Mouse (Mus musculus): ENCODE measurements around the gene Frs2. TPM values are rescaled to one million over a fixed set of nuclear protein-coding genes. Genes with fewer than 3 reads are reported as not detected.
"Not testable (repeated sequence)": the region's sequence is repeated elsewhere in the genome, so short reads cannot be mapped to it uniquely, and the experiment has no call there.

Frs2 gene
- total and polyA plus RNA-seq, 2 experiments = 7.4 to 11.1 TPM

DNA sequence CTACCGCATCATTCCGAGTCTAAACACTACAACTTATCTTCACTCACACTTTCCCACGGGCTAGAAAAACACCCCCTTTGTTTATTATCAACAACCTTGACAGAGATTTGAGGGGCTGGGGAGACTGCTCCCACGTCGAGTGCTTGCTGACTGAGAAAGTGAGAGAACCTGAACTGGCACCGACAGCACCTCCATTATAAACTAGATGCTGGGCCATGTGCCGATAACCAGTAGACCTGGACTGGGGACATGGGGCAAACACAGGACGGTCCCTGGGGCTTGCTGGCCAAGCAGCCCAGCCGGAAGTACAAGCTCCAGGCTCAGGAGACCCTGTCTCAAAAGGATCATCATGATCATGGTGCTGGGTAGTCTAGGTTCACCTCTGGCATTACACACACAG, 1.9 kb downstream of the Frs2 start:
- H3K4me1 ChIP-seq (ENCODE audit: control insufficient read depth, insufficient read depth, low read length) = peaks cover 32% of the 10 kb centered on the region
- peak overlapping the region; percentile 31; the same call in 1 of the 2 replicates for H3K27ac ChIP-seq (replicated peaks; ENCODE audit: insufficient read depth, low read depth, low read length)
- H3K9ac ChIP-seq (ENCODE audit: low read depth, low read length) = no peak overlapping the region
- TF ChIP-seq POLR2A (IDR thresholded peaks at IDR 0.05; ENCODE audit: extremely low read depth, insufficient read depth, low read length) (no peak), CTCF (IDR thresholded peaks at IDR 0.05; ENCODE audit: low read depth, low read length) (no peak)
- peaks cover 30% of the 10 kb centered on the region for H3K79me2 ChIP-seq (ENCODE audit: control insufficient read depth, insufficient read depth, low read length)
- H3K36me3 ChIP-seq (ENCODE audit: control insufficient read depth, insufficient read depth, low read length) = no peaks in the 10 kb centered on the region
- WGBS = 22% methylated on average over 9 of the region's 9 CpGs
- no peak overlapping the region; the same call in 1 of the 2 replicates for H3K4me3 ChIP-seq (ENCODE audit: insufficient read depth, low read depth, low read length)
- no peaks in the 10 kb centered on the region for H3K27me3 ChIP-seq (ENCODE audit: control insufficient read depth, insufficient read depth, low read length)
- peak; percentile 41 for DNase-seq (ENCODE audit: extremely low read depth, low read depth, low spot score)

DNA sequence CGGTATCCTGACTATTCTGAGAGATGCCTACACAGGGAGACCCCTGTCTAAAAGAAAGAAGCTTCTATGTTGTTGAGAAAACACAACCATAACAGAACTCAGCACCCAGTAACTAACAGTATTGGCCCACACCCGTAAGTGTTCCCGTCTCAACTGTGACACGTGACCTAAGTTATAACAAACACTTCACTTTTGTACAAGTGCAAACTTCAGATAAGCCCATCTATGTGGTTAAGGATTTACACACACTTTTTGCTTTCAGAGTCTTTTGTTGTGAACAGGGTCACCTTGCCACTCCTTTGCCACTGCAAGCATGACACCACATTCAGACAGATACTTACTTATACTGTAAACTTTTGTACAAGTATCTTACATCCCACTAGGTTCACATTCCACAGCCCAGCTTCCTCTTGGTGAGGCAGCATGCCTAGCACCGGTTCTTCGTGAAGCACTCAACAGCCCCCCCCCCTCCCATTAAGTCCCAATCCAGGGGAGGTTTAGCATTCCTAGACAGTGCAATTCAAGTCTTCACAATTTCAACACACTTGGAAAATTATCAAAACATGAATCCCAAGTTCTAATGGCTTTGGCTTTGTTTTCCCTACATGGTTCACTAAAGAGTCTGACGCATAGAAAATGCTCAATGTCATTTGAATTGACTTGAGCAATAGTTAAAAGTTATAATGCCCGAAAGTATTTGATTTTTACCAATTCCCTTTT, 2.6 kb downstream of the Frs2 start:
- DNase-seq (ENCODE audit: extremely low read depth, low read depth, low spot score) = peak; percentile 60
- TF ChIP-seq CTCF (IDR thresholded peaks at IDR 0.05; ENCODE audit: low read depth, low read length) = no peak
- no peak for TF ChIP-seq POLR2A (IDR thresholded peaks at IDR 0.05; ENCODE audit: extremely low read depth, insufficient read depth, low read length)
- peaks cover 37% of the 10 kb centered on the region for H3K79me2 ChIP-seq (ENCODE audit: control insufficient read depth, insufficient read depth, low read length)
- no peaks in the 10 kb centered on the region for H3K27me3 ChIP-seq (ENCODE audit: control insufficient read depth, insufficient read depth, low read length)
- no peak overlapping the region for H3K9ac ChIP-seq (ENCODE audit: low read depth, low read length)
- H3K4me3 ChIP-seq (ENCODE audit: insufficient read depth, low read depth, low read length) = no peak overlapping the region
- H3K36me3 ChIP-seq (ENCODE audit: control insufficient read depth, insufficient read depth, low read length) = no peaks in the 10 kb centered on the region
- H3K27ac ChIP-seq (replicated peaks; ENCODE audit: insufficient read depth, low read depth, low read length) = 0 out of 2 replicates have a peak overlapping the region, but pooled peaks have one; percentile 41
- H3K4me1 ChIP-seq (ENCODE audit: control insufficient read depth, insufficient read depth, low read length) = peaks cover 34% of the 10 kb centered on the region
- WGBS = 34% methylated on average over 8 of the region's 8 CpGs

DNA sequence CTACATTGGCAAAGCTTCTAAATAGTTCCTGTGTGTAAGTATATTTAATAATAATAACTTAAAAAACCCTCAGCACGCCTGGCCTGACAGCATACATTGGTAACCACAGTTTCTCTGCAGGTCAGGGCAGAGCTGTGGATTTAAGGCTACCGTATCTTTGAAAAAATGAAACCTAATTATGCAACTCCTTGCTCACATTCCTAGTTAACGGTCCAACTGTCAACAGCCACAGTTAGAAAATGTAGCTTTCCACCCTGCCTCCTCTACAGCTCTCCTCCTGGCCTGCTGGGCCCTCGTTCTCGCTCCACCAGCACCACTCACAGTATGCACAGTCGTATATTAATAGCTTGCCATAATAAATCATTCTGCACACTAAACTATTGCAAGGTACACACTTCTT, 3.7 kb downstream of the Frs2 start:
- peaks cover 30% of the 10 kb centered on the region for H3K4me1 ChIP-seq (ENCODE audit: control insufficient read depth, insufficient read depth, low read length)
- no peak overlapping the region for H3K9ac ChIP-seq (ENCODE audit: low read depth, low read length)
- peaks cover 39% of the 10 kb centered on the region for H3K79me2 ChIP-seq (ENCODE audit: control insufficient read depth, insufficient read depth, low read length)
- no peaks in the 10 kb centered on the region for H3K36me3 ChIP-seq (ENCODE audit: control insufficient read depth, insufficient read depth, low read length)
- H3K27ac ChIP-seq (replicated peaks; ENCODE audit: insufficient read depth, low read depth, low read length) = peak overlapping the region; percentile 39
- no peak for TF ChIP-seq POLR2A (IDR thresholded peaks at IDR 0.05; ENCODE audit: extremely low read depth, insufficient read depth, low read length)
- WGBS = 20% methylated on average over 6 of the region's 6 CpGs
- H3K27me3 ChIP-seq (ENCODE audit: control insufficient read depth, insufficient read depth, low read length) = no peaks in the 10 kb centered on the region
- DNase-seq (ENCODE audit: extremely low read depth, low read depth, low spot score) = peak; percentile 80
- no peak overlapping the region for H3K4me3 ChIP-seq (ENCODE audit: insufficient read depth, low read depth, low read length)

DNA sequence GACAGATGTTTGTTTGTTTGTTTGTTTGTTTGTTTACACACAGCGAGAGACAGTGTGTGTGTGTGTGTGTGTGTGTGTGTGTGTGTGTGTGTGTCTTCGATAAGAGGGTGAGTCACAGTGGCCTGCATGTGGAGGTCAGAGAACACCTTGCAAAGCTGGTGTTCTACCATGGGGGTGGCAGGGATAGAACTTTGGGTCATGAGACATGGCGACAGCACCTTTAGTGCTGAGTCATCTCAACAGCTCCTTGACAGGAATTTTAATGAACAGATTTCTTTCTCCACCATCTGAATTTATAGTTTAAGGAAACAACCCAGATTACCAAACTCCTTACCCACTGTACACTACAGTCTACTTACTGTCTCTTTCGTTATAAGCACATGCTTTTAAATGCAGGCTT, 4.3 kb downstream of the Frs2 start:
- Histone ChIP-seq H3K9ac (ENCODE audit: low read depth, low read length) (no peak overlapping the region), H3K4me3 (ENCODE audit: insufficient read depth, low read depth, low read length) (no peak overlapping the region), H3K27ac (replicated peaks; ENCODE audit: insufficient read depth, low read depth, low read length) (peak overlapping the region; percentile 61; the same call in 1 of the 2 replicates), H3K36me3 (ENCODE audit: control insufficient read depth, insufficient read depth, low read length) (no peaks in the 10 kb centered on the region), H3K79me2 (ENCODE audit: control insufficient read depth, insufficient read depth, low read length) (peaks cover 45% of the 10 kb centered on the region), H3K4me1 (ENCODE audit: control insufficient read depth, insufficient read depth, low read length) (peaks cover 30% of the 10 kb centered on the region), H3K27me3 (ENCODE audit: control insufficient read depth, insufficient read depth, low read length) (no peaks in the 10 kb centered on the region)
- TF ChIP-seq CTCF (IDR thresholded peaks at IDR 0.05; ENCODE audit: low read depth, low read length) (no peak), POLR2A (IDR thresholded peaks at IDR 0.05; ENCODE audit: extremely low read depth, insufficient read depth, low read length) (no peak)
- 30% methylated on average over 4 of the region's 4 CpGs for WGBS
- peak; percentile 60 for DNase-seq (ENCODE audit: extremely low read depth, low read depth, low spot score)

DNA sequence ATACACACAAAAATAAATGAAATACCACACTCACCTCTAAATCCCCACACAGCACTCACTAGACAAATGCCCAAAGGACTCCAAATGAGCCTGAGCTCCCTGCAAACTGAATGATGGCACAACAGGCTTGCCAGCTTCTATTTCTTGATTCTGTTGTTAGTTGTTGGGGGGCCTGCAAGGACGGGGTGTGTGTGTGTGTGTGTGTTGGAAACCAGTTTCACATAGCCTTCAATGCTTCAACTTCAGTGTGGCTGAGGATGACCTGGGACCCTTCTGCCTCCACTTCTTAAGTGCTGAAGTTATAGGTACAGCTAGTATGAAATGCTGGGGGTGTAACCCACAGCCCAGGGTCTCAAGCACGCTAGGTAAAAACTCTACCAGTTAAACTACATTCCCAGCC, 5.0 kb downstream of the Frs2 start:
- no peaks in the 10 kb centered on the region for H3K27me3 ChIP-seq (ENCODE audit: control insufficient read depth, insufficient read depth, low read length)
- H3K27ac ChIP-seq (replicated peaks; ENCODE audit: insufficient read depth, low read depth, low read length) = 0 out of 2 replicates have a peak overlapping the region, but pooled peaks have one; percentile 0
- 93% methylated on average over 2 of the region's 2 CpGs for WGBS

DNA sequence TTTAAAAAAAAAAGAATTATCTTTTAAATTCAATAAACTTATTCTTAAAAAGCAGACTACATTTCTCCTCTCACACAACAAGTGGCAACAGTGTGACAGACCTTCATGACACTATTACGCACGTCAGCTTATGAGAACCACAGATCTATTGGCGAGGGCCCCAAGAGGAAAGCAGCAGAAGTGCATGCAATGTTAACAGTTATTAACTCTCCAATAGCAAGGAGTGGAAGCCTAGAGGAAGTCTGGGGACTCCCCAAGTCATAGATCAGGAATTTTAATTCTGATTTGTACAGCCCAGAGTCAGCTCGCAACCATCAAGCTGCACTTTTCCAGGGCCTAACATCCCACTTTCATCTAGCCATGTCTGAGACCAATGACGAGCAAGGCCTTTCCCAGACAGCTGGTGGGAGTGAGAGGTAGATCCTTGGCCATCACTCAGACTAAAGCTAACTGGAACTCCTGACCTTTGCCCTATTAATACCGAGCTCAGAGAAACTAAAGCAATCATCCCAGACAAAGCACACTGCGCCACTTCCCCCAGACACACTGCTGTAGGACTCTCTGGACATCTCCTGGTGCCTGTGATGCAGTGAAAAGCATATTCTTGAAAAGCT, 6.3 kb downstream of the Frs2 start:
- Histone ChIP-seq H3K27me3 (ENCODE audit: control insufficient read depth, insufficient read depth, low read length) (no peaks in the 10 kb centered on the region), H3K36me3 (ENCODE audit: control insufficient read depth, insufficient read depth, low read length) (no peaks in the 10 kb centered on the region), H3K4me3 (ENCODE audit: insufficient read depth, low read depth, low read length) (no peak overlapping the region), H3K27ac (replicated peaks; ENCODE audit: insufficient read depth, low read depth, low read length) (peak overlapping the region; percentile 13), H3K79me2 (ENCODE audit: control insufficient read depth, insufficient read depth, low read length) (peaks cover 38% of the 10 kb centered on the region), H3K4me1 (ENCODE audit: control insufficient read depth, insufficient read depth, low read length) (peaks cover 29% of the 10 kb centered on the region), H3K9ac (ENCODE audit: low read depth, low read length) (no peak overlapping the region)
- TF ChIP-seq CTCF (IDR thresholded peaks at IDR 0.05; ENCODE audit: low read depth, low read length) = no peak
- no peak for TF ChIP-seq POLR2A (IDR thresholded peaks at IDR 0.05; ENCODE audit: extremely low read depth, insufficient read depth, low read length)
- WGBS = 56% methylated on average over 7 of the region's 7 CpGs
- DNase-seq (ENCODE audit: extremely low read depth, low read depth, low spot score) = peak; percentile 63

More for the DNA sequence above, 5.0 kb downstream of the Frs2 start:
- H3K4me1 ChIP-seq (ENCODE audit: control insufficient read depth, insufficient read depth, low read length) = peaks cover 30% of the 10 kb centered on the region
- DNase-seq (ENCODE audit: extremely low read depth, low read depth, low spot score) = no peak
- no peak overlapping the region for H3K4me3 ChIP-seq (ENCODE audit: insufficient read depth, low read depth, low read length)
- H3K9ac ChIP-seq (ENCODE audit: low read depth, low read length) = no peak overlapping the region
- TF ChIP-seq POLR2A (IDR thresholded peaks at IDR 0.05; ENCODE audit: extremely low read depth, insufficient read depth, low read length) (no peak), CTCF (IDR thresholded peaks at IDR 0.05; ENCODE audit: low read depth, low read length) (no peak)
- H3K36me3 ChIP-seq (ENCODE audit: control insufficient read depth, insufficient read depth, low read length) = no peaks in the 10 kb centered on the region
- peaks cover 45% of the 10 kb centered on the region for H3K79me2 ChIP-seq (ENCODE audit: control insufficient read depth, insufficient read depth, low read length)

DNA sequence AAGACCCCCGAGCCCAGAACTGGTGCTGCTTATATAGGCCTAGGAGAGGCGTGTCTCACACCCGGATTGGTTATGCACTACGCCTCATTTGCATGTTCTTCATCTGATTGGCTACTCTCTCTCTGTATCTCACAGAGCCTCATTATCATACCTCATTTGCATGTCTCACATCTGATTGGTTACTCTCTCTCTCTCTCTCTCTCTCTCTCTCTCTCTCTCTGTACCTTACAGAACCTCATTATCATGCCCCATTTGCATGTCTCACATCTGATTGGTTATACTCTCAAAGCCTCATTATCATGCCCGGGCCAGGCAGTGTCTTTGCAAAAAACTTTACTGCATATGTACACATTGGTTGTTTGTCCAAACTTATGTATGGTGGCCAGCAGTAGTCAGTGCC, 16.8 kb downstream of the Frs2 start:
- not testable (repeated sequence) for H3K9ac ChIP-seq (ENCODE audit: low read depth, low read length); H3K27ac ChIP-seq (replicated peaks; ENCODE audit: insufficient read depth, low read depth, low read length); H3K4me3 ChIP-seq (ENCODE audit: insufficient read depth, low read depth, low read length); H3K36me3 ChIP-seq (ENCODE audit: control insufficient read depth, insufficient read depth, low read length); H3K27me3 ChIP-seq (ENCODE audit: control insufficient read depth, insufficient read depth, low read length); DNase-seq (ENCODE audit: extremely low read depth, low read depth, low spot score)
- H3K79me2 ChIP-seq (ENCODE audit: control insufficient read depth, insufficient read depth, low read length) = peaks cover 48% of the 10 kb centered on the region
- WGBS = 97% methylated on average over 5 of the region's 5 CpGs
- H3K4me1 ChIP-seq (ENCODE audit: control insufficient read depth, insufficient read depth, low read length) = peaks cover 16% of the 10 kb centered on the region
